Mouse (Mus musculus) spleen, embryonic (tissue): ENCODE data around the gene Scrg1.
"Not testable (repeated sequence)": the region's sequence is repeated elsewhere in the genome, so short reads cannot be mapped to it uniquely, and the experiment has no call there.

Source experiments
- CTCF ChIA-PET: fragments of 350-600 bp; sonication (Branson Sonifier 250); formaldehyde crosslinking; loops from one replicate; lab custom pipeline; 2022; lab: Charles Lee

The Scrg1 gene

DNA sequence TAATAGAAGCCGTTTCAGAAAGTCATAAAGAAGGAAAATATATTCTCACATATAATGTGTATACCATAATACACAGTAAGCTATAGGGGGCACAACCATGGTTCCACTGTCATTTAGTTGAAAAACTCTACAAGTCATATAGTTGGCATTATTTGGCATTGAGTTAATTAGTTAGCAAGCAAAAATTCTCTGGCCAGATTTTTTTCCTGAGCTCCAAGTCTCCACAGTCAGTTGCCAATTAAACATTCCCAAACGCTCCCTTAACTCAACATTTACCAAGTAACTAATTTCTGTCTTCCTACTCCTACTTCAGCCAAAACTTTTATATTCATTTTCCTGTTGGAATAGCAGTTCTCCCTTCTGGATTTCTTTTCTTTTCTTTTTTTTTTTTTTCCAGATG, 2.4 kb upstream of the Scrg1 start:
- CTCF ChIA-PET: no interaction called here

DNA sequence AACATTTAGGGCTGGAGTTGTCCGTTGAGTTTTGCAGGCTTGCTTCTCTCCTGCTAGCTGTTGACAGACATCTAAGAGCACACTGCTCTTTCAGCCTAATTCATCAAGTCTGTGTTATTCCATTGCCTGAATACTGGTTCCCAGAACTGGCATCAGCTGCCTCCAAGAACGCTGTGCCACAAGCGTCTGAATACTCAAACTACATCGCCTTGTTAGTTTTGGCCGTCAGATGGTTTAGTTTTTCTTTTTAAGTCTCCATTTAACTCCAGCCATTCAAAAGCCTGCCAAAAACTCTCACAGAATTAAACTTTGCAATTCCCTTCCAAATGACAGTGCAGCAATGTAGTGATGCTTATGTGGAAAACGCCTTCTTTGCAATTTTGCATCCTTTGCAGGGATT, 1.4 kb downstream of the Scrg1 start:
- CTCF ChIA-PET: no interaction called here

DNA sequence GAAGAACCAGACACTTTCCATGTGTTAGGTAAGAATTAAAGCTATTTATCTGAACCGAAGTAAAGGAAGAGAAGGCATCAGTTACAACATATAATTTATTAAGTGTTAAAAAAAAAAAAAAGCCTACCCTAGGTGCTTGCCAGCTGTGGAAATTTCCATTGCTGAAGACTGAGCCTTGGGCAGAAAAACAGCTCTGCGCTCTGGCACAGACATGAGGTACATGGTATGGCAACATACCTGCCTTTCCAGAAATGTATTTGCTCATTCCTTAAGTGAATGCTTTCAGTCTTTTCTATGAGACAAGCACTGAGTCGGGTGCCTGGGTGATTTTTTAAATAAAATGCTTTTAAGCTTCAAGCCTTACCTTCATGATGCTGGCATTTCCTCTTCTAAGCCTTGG, 2.2 kb downstream of the Scrg1 start:
- CTCF ChIA-PET: no interaction called here

DNA sequence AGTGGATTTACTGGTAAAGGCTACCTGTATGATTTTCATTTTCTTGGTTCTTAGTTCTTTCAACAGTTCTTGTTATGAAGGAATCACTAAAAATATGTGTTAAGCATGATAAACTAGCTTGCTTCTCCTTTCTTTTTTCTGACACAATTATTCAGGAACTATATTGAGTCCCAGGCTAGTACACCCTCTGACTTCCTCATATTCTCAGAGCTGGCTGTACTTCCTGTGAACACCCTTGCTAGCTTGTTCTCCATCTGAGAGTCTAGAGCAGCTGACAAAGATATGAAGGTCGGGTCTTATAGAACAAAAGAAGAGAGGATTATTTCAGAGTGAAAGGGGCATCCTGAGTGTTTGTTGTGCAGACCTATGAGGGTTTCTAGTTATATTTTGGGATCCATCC, 7.1 kb downstream of the Scrg1 start:
- CTCF ChIA-PET: no interaction called here

DNA sequence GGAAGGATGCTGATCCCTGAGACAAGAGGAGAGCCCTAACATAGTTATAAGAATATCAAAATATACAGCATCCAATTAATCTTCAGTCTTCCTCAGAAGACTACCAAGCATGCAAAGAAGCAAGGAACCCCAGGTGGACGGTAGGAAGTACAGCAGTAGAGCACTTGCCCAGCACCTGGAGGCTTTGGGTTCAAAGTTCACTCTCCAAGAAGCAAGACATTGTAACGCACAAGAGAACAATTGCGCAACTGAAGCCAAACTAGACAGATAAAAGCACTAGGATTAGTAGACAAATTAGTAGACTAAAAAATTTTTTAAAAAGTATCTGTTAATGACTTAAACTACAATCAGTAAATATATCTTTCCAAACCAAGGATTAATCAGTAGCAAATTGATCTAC, 8.0 kb downstream of the Scrg1 start:
- CTCF ChIA-PET: no interaction called here

DNA sequence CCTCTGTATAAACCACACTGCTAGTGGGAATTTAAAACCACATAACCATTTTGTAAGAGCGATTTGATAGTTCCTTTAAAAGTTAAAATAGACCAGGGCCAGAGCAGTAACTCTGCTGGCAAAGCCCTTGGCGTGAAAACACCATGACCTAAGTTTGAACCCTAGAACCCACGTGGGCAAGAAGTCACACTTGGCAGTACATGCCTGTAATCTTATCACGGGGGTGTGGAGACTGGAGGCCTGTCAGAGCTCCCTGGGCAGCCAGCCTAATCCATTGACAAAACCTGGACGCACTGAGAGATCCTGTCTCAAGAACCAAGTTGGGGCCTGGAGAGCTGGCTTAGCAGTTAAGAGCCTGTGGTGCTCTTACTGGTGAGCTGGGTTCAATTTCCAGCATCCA, 12.9 kb downstream of the Scrg1 start:
- CTCF ChIA-PET: no interaction called here

DNA sequence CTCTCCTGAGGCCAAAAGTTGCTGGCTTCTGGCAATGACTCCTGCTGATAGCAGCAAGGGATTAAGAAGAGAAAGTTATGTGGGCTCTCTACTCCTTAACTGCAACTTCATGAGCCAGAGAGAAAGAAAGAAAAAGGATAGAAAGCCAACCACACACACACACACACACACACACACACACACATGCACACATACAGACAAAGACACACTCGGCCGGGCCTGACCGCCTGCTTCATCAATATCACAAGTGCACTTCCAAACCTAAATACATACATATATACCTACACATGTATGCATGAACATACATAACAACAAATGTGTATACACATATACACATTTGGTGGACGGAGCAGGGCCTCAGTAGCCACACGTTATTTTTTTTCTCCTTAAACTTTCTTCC, 15.1 kb downstream of the Scrg1 start:
- CTCF ChIA-PET: no interaction called here

DNA sequence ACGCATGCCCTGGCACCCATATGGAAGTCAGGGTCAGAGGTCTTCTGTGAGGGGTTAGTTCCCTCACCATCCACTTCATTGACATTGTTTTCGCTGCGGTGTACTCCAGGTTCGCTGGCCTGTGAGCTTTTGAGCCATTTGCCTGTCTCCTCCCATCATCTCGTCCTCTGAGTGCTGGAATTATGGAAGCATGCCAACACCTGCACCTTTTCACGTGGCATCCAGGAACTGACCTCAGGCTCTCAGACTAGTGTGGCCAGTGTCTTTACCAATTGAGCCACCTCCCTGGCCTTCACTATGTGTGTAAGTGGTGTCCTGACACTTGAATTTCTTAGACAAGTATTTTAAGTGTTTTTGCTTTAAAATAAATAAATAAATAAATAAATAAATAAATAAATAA, 18.0 kb downstream of the Scrg1 start:
- CTCF ChIA-PET: no interaction called here

DNA sequence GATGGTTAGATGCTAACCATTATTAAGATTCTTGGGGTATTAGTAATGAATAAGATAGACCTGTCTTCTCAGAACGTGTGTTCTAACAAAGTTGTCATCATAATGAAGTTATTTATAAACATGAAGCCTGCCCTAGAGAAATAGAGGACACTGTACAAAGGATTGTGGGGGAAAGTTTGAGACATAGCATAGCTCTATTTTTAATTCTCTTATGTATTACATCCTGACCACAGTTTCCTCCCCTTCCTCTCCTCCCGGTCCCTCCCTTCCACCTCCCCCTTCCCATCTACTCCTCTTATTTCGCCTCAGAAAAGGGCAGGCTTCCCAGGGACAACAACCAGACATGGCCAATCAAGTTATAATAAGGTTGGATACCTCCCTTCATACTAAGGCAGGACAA, 22.7 kb downstream of the Scrg1 start:
- CTCF ChIA-PET: no interaction called here

DNA sequence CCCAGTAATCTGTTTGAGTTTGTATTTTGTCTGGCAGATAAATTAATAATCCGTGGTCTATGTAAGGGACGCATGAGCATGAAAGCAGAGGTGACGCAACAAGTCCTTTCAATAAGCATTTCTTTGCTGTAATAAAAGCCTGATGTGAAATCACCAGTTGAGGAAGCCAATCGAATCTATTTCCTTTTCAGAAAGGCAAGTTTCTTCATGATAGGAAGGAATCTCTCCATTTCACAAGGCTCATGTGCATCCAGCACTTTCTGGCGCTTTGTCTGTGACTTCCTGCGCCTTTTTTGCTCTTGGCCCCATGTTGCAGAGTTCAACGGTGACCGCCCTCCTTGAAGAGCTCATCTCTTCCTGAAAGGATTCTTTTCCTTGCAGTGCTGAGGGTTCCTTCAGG, 24.0 kb downstream of the Scrg1 start:
- CTCF ChIA-PET: no interaction called here

DNA sequence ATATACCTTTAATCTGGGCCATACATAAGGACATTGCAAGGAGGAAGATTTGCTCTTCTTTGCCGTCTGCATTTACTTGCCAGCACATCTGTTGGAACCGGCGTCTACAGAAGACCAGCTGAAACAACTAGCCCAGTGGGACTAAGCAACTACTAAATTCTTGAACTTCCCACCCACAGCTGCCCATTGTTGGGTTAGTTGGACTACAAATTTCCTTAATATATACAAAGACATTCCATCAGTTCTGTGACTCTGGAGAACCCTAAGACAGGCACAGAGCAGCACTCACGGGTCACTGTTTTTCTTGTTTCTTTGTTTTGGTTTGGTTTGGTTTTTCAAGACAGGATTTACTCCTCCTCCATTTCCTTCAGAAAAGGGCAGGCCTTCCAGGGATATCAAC, 24.9 kb downstream of the Scrg1 start:
- CTCF ChIA-PET: no interaction called here

DNA sequence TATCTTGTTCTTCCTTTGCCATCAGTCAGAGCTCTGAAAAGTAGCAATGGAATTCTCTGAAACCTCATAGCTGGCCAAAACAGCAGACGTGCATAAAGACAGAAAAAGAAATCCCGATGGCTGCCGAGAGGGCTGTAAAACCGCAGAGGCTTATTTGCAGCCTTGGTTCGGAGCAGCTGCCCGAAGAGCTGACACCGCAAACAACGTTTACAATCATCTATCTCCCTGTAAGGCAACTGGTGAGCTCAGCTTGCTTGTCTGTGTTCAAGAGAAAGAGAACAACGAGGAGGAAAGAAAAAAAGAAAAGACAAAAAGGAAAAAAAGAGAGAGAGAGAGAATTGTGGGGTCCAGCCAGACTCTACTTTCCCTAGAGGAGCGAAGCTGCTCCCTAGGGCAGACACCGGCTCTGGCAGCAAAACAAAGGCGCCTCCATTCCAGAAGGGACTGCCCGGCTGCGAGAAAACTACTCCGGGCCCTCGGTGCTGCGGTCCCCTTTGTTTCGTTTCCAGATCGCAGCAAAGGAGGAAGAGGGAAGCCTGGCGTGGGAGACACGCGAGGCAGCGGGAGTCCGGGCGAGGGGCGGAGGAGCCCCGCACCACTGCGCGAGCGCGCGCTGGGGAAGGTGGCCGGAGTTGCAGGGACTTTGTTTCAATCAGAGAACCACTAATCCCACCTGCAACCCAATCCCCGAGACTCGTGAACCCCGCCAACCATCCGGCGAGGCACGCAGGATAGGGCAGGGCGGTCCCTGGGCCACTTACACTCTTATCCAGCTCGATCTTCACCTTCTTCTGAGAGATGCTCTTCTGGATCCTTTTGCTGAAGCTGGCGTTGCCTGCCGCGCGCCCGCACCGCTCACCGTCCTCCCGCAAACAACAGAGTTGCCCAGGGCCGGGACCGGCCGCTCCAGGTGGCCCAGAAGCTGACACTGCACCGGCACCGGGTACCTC, 31.0 kb downstream of the Scrg1 start:
- CTCF ChIA-PET: interaction anchor here (1.4 kb wide), 1 partner anchor 60 kb away, joined by 3 read pairs; no protein-coding TSS in a partner anchor

DNA sequence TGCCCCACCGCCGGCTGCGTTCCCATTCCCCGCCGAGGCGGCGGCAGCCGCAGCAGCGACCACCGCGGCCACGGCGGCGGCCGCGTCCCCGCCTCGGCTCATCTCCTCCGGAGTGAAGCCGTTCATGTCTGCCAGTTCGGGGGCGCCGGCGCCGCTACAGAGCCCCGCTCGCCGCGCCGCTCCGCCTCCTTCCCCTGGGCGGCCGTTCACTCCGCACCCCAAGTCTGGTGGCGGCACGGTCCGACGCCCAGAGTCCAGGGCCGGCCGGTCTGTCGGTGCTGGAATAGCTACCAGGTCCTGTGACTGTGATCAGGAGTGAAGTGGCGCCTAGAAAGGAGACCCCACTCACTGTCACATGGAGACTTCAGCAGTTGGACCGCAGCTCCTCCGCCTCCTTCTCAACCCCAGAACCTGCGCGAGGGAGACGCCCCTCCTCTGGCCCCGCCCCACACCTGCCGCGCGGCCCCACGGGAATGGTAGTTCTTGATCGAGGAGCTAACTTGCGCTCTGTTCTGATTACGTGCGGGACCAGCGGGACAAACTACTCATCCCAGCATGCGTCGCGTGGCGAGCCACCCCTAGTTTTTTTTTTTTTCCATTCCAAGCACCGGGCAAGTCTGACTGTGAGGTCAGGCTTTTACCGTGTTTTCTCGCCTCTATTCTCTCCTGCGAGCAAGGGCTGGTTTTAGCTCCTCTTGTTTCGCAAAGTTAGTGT, 31.9 kb downstream of the Scrg1 start, which contains the start of gene Sap30:
Sap30 (minus strand) TSS at position 420 of the 715 bp plus-strand sequence.
- CTCF ChIA-PET: interaction anchor here (0.6 to 1.4 kb wide), 2 partner anchors 53 to 61 kb away, joined by 3 to 6 read pairs; no protein-coding TSS in a partner anchor

DNA sequence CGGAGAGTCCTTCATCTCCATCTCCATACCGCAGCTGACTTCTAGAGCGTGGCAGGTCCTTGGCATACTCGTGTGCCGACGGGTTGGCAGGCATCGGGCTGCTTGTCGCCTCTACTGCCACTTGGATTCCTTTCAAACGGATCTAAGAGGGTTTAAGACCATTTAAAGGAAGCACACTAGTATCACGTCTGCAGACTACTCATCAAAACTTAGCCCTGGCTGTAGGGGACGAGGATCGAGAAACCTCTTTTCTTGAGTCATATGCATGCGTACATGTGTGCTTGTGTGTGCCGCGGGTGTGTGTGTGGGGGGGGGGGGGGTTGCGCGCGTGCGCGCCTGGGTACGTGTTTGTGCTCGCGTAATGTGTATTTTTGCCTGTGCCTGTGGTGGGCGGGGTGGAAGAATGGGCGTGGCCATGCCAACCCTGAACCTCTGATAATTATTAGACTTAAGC, 32.6 kb downstream of the Scrg1 start:
- CTCF ChIA-PET: interaction anchor here (0.5 to 1.4 kb wide), 2 partner anchors 9 to 62 kb away, joined by 3 to 12 read pairs; no protein-coding TSS in a partner anchor

DNA sequence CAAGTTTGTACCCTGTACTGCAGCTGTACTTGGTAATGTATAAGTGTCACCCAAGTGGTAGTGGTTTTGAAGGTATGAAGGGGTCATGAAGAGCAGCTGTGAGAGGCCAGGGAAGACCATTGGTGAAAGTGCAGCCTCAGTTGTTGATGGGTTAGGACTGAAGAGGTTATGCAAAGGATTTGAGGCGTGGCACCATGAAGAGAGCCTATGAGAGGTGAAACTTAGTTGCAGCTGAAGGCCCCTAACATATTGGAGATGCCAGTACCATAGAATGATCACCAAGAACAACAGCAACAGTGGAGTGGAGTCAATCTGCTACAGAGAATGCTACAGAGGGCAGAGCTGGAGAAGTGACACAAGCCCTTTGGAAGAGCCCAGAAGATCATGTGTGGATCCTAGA, 33.6 kb downstream of the Scrg1 start:
- CTCF ChIA-PET: no interaction called here

DNA sequence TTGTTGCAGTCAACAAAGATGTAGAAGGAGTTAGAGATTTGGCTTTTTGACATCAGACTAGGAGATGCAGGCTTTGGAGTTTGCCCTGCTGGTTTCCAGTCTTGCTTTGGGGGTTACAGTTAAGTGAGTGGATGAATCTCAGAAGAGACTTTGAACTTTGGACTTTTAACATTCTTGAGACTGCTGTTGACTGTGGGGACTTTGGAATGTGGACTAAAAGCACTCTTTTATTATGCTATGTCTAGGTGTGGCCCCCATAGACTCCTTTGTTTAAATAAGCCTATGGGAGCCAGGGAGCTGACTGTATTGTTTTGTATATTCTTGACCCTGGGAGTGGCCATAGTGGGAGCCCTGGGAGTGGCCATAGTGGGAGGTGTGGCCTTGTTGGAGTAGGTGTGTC, 34.2 kb downstream of the Scrg1 start:
- CTCF ChIA-PET: no interaction called here

DNA sequence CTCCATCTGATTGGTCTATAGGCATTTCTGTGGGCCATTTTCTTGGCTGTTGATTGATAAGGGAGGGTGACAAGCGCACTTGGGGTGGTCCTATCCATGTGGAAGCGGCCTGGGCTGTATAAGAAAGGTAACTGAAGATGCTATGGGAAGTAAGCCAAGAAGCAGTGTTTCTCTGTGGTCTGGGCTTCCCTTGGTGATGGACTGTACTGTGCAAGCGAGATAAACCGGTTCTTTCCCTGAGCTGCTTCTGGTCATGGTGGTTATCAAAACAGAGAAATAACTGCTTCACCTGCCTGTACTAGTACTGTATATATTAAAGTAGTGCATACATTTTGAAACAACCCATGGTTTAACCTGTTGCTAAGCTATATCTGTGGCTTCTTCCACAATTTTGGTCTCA, 36.1 kb downstream of the Scrg1 start:
- CTCF ChIA-PET: no interaction called here

DNA sequence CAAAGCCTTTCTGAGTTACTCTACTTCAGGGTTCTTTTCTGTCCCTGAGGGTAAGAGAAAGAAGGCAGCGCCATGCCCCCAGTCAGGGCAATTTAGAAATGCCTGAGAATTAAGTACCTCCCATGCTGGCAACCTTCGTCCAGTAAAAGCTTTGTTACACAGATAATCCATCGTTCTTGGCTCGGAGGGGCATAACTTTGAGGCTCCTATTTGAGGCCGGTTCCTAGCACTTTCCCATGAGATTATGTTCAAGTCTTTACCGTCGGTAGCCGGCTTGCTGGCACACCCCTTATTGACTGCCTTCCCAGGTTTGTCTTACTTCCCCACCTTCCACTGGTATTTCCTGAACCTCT, 42.7 kb downstream of the Scrg1 start:
- CTCF ChIA-PET: no interaction called here

DNA sequence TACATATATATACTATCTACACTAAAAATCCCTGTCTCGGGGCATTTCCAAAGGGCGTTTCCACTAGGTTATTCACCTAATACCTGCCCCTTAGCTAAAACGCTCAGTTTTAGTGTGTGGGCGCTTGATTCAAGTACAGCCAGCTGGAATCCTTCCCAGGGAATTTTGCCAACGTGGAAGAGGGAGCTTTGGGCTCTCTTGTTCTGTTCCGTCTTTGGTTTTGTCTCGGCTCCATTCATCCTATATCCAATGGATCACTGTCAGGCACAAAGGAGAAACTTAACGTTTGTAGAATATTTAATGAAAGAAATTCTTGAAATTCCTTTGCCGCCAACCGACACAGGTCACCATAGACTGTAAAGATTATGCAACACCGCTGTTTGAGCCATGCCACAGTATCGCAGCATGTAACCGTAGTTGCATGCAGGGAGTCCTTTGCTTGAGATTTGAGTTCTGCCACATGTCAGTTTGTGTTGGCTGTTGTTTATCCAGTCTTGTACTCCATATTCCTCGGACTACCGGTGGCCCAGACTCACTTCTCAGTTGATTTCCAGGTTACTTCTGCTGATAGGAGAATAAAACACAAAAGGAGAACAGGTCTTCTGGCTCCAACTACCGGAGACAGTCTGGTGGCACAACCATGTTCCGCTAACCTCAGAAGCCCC, 43.3 kb downstream of the Scrg1 start:
- CTCF ChIA-PET: no interaction called here

DNA sequence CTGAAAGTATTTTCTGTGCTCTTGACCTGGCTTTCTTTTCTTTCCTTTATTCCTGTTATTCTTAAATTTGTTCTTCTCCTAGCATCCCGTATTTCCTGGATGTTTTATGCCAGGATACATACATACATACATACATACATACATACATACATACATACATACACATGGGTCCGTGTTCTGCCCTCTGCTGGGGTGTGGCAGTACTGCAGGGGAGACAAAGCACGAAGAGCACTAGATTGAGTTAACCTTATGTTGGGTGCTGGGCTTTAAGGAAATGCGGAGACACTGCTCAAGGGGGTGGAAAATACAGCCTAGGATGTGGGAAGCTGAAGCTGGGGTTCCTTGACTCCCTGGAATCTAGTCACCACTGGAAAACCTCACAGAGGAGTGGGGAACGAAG, 47.9 kb downstream of the Scrg1 start:
- CTCF ChIA-PET: interaction anchor here (0.6 kb wide), 1 partner anchor 18 kb away, joined by 3 read pairs; no protein-coding TSS in a partner anchor

DNA sequence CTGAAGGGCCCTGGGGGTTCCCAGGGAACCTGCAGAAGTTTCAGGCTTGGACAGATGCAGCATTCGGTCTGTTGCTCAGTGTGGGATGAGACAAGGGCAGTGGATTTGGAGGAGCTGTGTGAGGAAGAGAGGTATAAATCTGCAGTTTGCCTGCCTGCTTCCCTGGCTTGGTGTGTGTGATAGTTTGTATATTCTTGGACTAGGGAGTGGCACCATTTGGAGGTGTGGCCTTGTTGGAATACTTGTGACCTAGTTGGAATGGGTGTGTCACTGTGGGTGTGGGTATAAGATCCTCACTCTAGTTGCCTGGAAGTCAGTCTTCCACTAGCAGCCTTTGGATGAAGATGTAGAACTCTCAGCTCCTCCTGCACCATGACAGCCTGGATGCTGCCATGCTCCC, 49.8 kb downstream of the Scrg1 start:
- CTCF ChIA-PET: not testable (repeated sequence)

DNA sequence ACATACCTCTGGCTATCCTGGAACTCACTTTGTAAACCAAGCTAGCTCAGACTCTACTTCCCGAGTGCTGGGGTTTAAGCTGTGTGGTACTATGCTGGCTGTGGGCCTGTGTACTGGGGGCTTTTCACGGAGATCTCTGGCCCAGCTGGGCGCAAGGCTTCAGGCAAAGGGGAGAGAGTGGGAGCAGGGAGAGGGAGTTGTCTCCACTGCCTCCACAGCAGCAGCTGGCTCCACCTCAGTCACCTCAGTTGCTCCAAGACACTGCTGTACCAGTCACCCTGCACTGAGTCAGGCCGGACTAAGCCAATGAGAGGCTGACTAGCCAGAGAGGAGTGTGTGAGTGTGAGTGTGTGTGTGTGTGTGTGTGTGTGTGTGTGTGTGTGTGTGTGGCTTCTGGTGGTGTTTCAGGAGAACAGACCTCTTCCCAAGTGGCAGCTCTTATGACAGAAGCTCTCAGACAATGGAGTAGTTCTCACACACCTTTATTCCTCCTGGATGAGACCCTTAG, 51.9 kb downstream of the Scrg1 start:
- CTCF ChIA-PET: no interaction called here
